Comparison of ENCODE assay signal across 13 mouse cellular contexts in genomic region chr17:86506881-86507280, GRCm38 (mm10). TPM values are rescaled to one million over a fixed set of nuclear protein-coding genes. Genes with fewer than 3 reads are reported as not detected.
DNase-seq lines count a peak whose midpoint lies in the region; ATAC-seq and TF ChIP-seq lines count a peak whose summit lies in the region.
"Had no signal": no experiment of that assay in that cellular context is flagged by ENCODE, and none has a peak within 500 bp of the region (broad histone marks: within the 10 kb centered on the region; RNA-seq: fewer than 3 reads in every experiment).

No protein-coding gene starts in this region.

- no peak for TF ChIP-seq POLR2A in kidney, adult 2 months (IDR thresholded peaks at IDR 0.05; ENCODE audit: low read depth, low read length)

- no peaks in the 10 kb centered on the region for H3K4me1 ChIP-seq in forebrain, embryonic 14.5 days (ENCODE audit: control insufficient read depth, insufficient read depth, low read length)
- no peaks in the 10 kb centered on the region for H3K4me1 ChIP-seq in forebrain, embryonic 15.5 days
- H3K4me1 ChIP-seq in kidney, adult 2 months (ENCODE audit: control insufficient read depth, insufficient read depth, low read length) = peaks cover 3% of the 10 kb centered on the region; the same call in 1 of the 2 replicates
- H3K4me1 ChIP-seq in midbrain, embryonic 13.5 days (replicated peaks) = peaks cover 8% of the 10 kb centered on the region; the same call in 1 of the 2 replicates
- H3K4me1 ChIP-seq in midbrain, postnatal 0 days (ENCODE audit: insufficient read depth, low read length) = no peaks in the 10 kb centered on the region
- H3K4me1 ChIP-seq in stomach, embryonic 16.5 days (ENCODE audit: control insufficient read depth, insufficient read depth, low read length) = no peaks in the 10 kb centered on the region
- H3K4me1 ChIP-seq: liver, embryonic 13.5 days had no signal

- H3K4me2 ChIP-seq in forebrain, embryonic 14.5 days (ENCODE audit: low read length) = no peak overlapping the region
- H3K4me2 ChIP-seq in forebrain, embryonic 15.5 days (replicated peaks) = no peak overlapping the region
- H3K4me2 ChIP-seq in midbrain, embryonic 13.5 days (replicated peaks) = no peak overlapping the region
- H3K4me2 ChIP-seq in midbrain, postnatal 0 days (ENCODE audit: low read depth, low read length, poor library complexity, severe bottlenecking) = no peak overlapping the region
- H3K4me2 ChIP-seq in stomach, embryonic 16.5 days (ENCODE audit: low read depth, low read length) = no peak overlapping the region
- H3K4me2 ChIP-seq: hindbrain, embryonic 12.5 days; liver, embryonic 13.5 days had no signal

- no peaks in the 10 kb centered on the region for H3K36me3 ChIP-seq in forebrain, embryonic 14.5 days (ENCODE audit: control insufficient read depth, insufficient read depth, low read length)
- no peaks in the 10 kb centered on the region for H3K36me3 ChIP-seq in forebrain, embryonic 15.5 days
- no peaks in the 10 kb centered on the region for H3K36me3 ChIP-seq in kidney, adult 2 months (ENCODE audit: control insufficient read depth, insufficient read depth, low read length)
- no peaks in the 10 kb centered on the region for H3K36me3 ChIP-seq in midbrain, embryonic 13.5 days
- no peaks in the 10 kb centered on the region for H3K36me3 ChIP-seq in midbrain, postnatal 0 days (ENCODE audit: insufficient read depth, low read length)
- H3K36me3 ChIP-seq in stomach, embryonic 16.5 days (ENCODE audit: control insufficient read depth, insufficient read depth, low read length) = no peaks in the 10 kb centered on the region
- H3K36me3 ChIP-seq: hindbrain, embryonic 12.5 days; liver, embryonic 13.5 days had no signal

- DNase-seq in forebrain, embryonic 14.5 days (ENCODE audit: low spot score) = no peak
- peak; percentile 25 for DNase-seq in kidney, adult 2 months
- DNase-seq in kidney, postnatal 10 days = no peak
- DNase-seq in midbrain, postnatal 0 days (ENCODE audit: low spot score) = no peak
- DNase-seq in left cerebral cortex, adult 11 months (ENCODE audit: low spot score) = no peak
- DNase-seq: liver, embryonic 13.5 days; thymus, postnatal 4 days had no signal

- ATAC-seq in forebrain, embryonic 14.5 days = no peak
- ATAC-seq in forebrain, embryonic 15.5 days (replicated peaks) = no peak
- ATAC-seq in midbrain, embryonic 13.5 days = no peak
- no peak for ATAC-seq in midbrain, postnatal 0 days (ENCODE audit: low FRiP score)
- ATAC-seq in stomach, embryonic 16.5 days (ENCODE audit: insufficient read depth, low FRiP score) = no peak

- no peak overlapping the region for H3K4me3 ChIP-seq in forebrain, embryonic 14.5 days (ENCODE audit: low read depth, low read length)
- H3K4me3 ChIP-seq in forebrain, embryonic 15.5 days = no peak overlapping the region
- H3K4me3 ChIP-seq in kidney, adult 2 months (ENCODE audit: insufficient read depth, low read depth, low read length) = 0 out of 2 replicates have a peak overlapping the region, but pooled peaks have one; percentile 22
- H3K4me3 ChIP-seq in midbrain, embryonic 13.5 days (replicated peaks) = no peak overlapping the region
- H3K4me3 ChIP-seq in midbrain, postnatal 0 days (ENCODE audit: low read depth, low read length) = no peak overlapping the region
- no peak overlapping the region for H3K4me3 ChIP-seq in stomach, embryonic 16.5 days (replicated peaks; ENCODE audit: low read length)
- H3K4me3 ChIP-seq: hindbrain, embryonic 12.5 days; liver, embryonic 13.5 days had no signal

- H3K9me3 ChIP-seq in forebrain, embryonic 14.5 days (replicated peaks; ENCODE audit: control insufficient read depth, low read length) = no peaks in the 10 kb centered on the region
- no peaks in the 10 kb centered on the region for H3K9me3 ChIP-seq in forebrain, embryonic 15.5 days
- H3K9me3 ChIP-seq in midbrain, embryonic 13.5 days = no peaks in the 10 kb centered on the region
- H3K9me3 ChIP-seq in midbrain, postnatal 0 days (ENCODE audit: low read length) = no peaks in the 10 kb centered on the region
- H3K9me3 ChIP-seq in stomach, embryonic 16.5 days (replicated peaks; ENCODE audit: control insufficient read depth, low read length) = no peaks in the 10 kb centered on the region
- H3K9me3 ChIP-seq: hindbrain, embryonic 12.5 days; liver, embryonic 13.5 days had no signal

- H3K9ac ChIP-seq in forebrain, embryonic 14.5 days (ENCODE audit: low read length) = no peak overlapping the region
- H3K9ac ChIP-seq in forebrain, embryonic 15.5 days (replicated peaks) = no peak overlapping the region
- H3K9ac ChIP-seq in midbrain, embryonic 13.5 days (replicated peaks) = 0 out of 2 replicates have a peak overlapping the region, but pooled peaks have one; percentile 10
- H3K9ac ChIP-seq in midbrain, postnatal 0 days (replicated peaks; ENCODE audit: low read length, poor library complexity, severe bottlenecking) = no peak overlapping the region
- peak overlapping the region; percentile 32 for H3K9ac ChIP-seq in stomach, embryonic 16.5 days (ENCODE audit: low read length)
- H3K9ac ChIP-seq: hindbrain, embryonic 12.5 days; liver, embryonic 13.5 days had no signal

- WGBS in forebrain, embryonic 14.5 days = 84% methylated on average over 5 of the region's 5 CpGs
- 84% methylated on average over 5 of the region's 5 CpGs for WGBS in forebrain, embryonic 15.5 days
- WGBS in kidney, adult 2 months = 58% methylated on average over 5 of the region's 5 CpGs
- 77% methylated on average over 5 of the region's 5 CpGs for WGBS in midbrain, embryonic 13.5 days
- WGBS in midbrain, postnatal 0 days = 82% methylated on average over 5 of the region's 5 CpGs
- WGBS in stomach, embryonic 16.5 days = 39% methylated on average over 5 of the region's 5 CpGs

- no peak for TF ChIP-seq CTCF in kidney, adult 2 months (conservative IDR thresholded peaks at IDR 0.05; ENCODE audit: insufficient read depth, insufficient read length, low read depth, low read length)
- TF ChIP-seq CTCF in midbrain, postnatal 0 days (IDR thresholded peaks at IDR 0.05) = no peak

- H3K27ac ChIP-seq in forebrain, embryonic 14.5 days (ENCODE audit: low read depth, low read length) = peak overlapping the region; percentile 44; the same call in 1 of the 2 replicates
- H3K27ac ChIP-seq in forebrain, embryonic 15.5 days (replicated peaks) = no peak overlapping the region
- H3K27ac ChIP-seq in kidney, adult 2 months (ENCODE audit: insufficient read depth, low read depth, low read length) = peak overlapping the region; percentile 97
- H3K27ac ChIP-seq in midbrain, embryonic 13.5 days = no peak overlapping the region
- H3K27ac ChIP-seq in midbrain, postnatal 0 days (ENCODE audit: low read depth, low read length) = no peak overlapping the region
- peak overlapping the region; percentile 74 for H3K27ac ChIP-seq in stomach, embryonic 16.5 days (ENCODE audit: low read length)
- H3K27ac ChIP-seq: hindbrain, embryonic 12.5 days; liver, embryonic 13.5 days had no signal

- H3K27me3 ChIP-seq in forebrain, embryonic 14.5 days (replicated peaks; ENCODE audit: control insufficient read depth, insufficient read depth, low read length) = no peaks in the 10 kb centered on the region
- no peaks in the 10 kb centered on the region for H3K27me3 ChIP-seq in forebrain, embryonic 15.5 days
- no peaks in the 10 kb centered on the region for H3K27me3 ChIP-seq in kidney, adult 2 months (replicated peaks; ENCODE audit: control insufficient read depth, insufficient read depth, low read length)
- no peaks in the 10 kb centered on the region for H3K27me3 ChIP-seq in midbrain, embryonic 13.5 days
- no peaks in the 10 kb centered on the region for H3K27me3 ChIP-seq in midbrain, postnatal 0 days (ENCODE audit: insufficient read depth, low read length)
- H3K27me3 ChIP-seq in stomach, embryonic 16.5 days (ENCODE audit: control insufficient read depth, insufficient read depth, low read length) = no peaks in the 10 kb centered on the region
- H3K27me3 ChIP-seq: hindbrain, embryonic 12.5 days; liver, embryonic 13.5 days had no signal

RNA-seq across cellular contexts. Expression of gene Gm10309, which starts 1.8 kb away (rescaled TPM):
- 0.10 TPM in 1 of 2 replicates, not detected in the other for polyA plus RNA-seq in forebrain, embryonic 14.5 days (2014; fragmentation: Nextera tagmentation; extraction: Ambion mirVana)
- 0.47 and 0.65 TPM in 2 replicates for polyA plus RNA-seq in forebrain, embryonic 15.5 days (2015; fragmentation: Nextera tagmentation; extraction: Ambion mirVana)
- polyA plus RNA-seq in kidney, adult 2 months (2012; rRNA removed) = 0.08 and 0.13 TPM in 2 replicates
- polyA plus RNA-seq in midbrain, embryonic 13.5 days (2015; fragmentation: Nextera tagmentation; extraction: Ambion mirVana) = 0.19 and 0.38 TPM in 2 replicates
- not detected in 2 replicates for total RNA-seq in midbrain, postnatal 0 days (2014; rRNA removed)
- polyA plus RNA-seq in midbrain, postnatal 0 days (2015; fragmentation: Nextera tagmentation; extraction: Ambion mirVana) = 0.11 and 0.32 TPM in 2 replicates
- polyA plus RNA-seq in stomach, embryonic 16.5 days (2015; fragmentation: Nextera tagmentation; extraction: Ambion mirVana) = 0.19 and 0.34 TPM in 2 replicates
- total RNA-seq: layer of hippocampus, postnatal 14 days; MEL had no signal
- polyA plus RNA-seq: liver, embryonic 13.5 days had no signal

Comparison
In these comparisons a context has a peak if more than half of its experiments do, and no peak if none do; other contexts are left out.
1. H3K27ac ChIP-seq: peak in forebrain, embryonic 14.5 days (single experiment), kidney, adult 2 months (single experiment) and stomach, embryonic 16.5 days (single experiment); none in forebrain, embryonic 15.5 days (single experiment), midbrain, embryonic 13.5 days (single experiment) and midbrain, postnatal 0 days (single experiment).
2. H3K9ac ChIP-seq: peak in midbrain, embryonic 13.5 days (single experiment) and stomach, embryonic 16.5 days (single experiment); none in forebrain, embryonic 14.5 days (single experiment), forebrain, embryonic 15.5 days (single experiment) and midbrain, postnatal 0 days (single experiment).